Comparison of ENCODE assay signal across 28 mouse cellular contexts in genomic region chr11:110257911-110258310, GRCm38 (mm10). TPM values are rescaled to one million over a fixed set of nuclear protein-coding genes. Genes with fewer than 3 reads are reported as not detected.
"Had no signal": no experiment of that assay in that cellular context is flagged by ENCODE, and none has a peak within 500 bp of the region (broad histone marks: within the 10 kb centered on the region; RNA-seq: fewer than 3 reads in every experiment).

No protein-coding gene starts in this region.

- DNase-seq: gastrocnemius, postnatal 14 days; gastrocnemius, postnatal 36 days; heart, adult 11 months; heart, adult 2 months; heart, postnatal 14 days; heart, postnatal 36 days; kidney, adult 11 months; kidney, adult 2 months; kidney, adult 9 months; kidney, postnatal 25 days; kidney, postnatal 4 days; left cerebral cortex, postnatal 4 days had no signal

- H3K4me2 ChIP-seq: heart, embryonic 11.5 days; heart, embryonic 13.5 days; heart, embryonic 15.5 days; hindbrain, embryonic 13.5 days; hindbrain, embryonic 15.5 days; kidney, embryonic 15.5 days; limb, embryonic 13.5 days; limb, embryonic 15.5 days; liver, embryonic 12.5 days had no signal

- H3K27me3 ChIP-seq: heart, embryonic 13.5 days; heart, embryonic 15.5 days; hindbrain, embryonic 13.5 days; hindbrain, embryonic 15.5 days; kidney, embryonic 15.5 days; limb, embryonic 13.5 days; limb, embryonic 15.5 days; liver, embryonic 12.5 days had no signal

- H3K9me3 ChIP-seq: heart, embryonic 13.5 days; heart, embryonic 15.5 days; hindbrain, embryonic 13.5 days; kidney, embryonic 15.5 days; limb, embryonic 15.5 days; liver, embryonic 12.5 days had no signal

- H3K36me3 ChIP-seq: heart, embryonic 13.5 days; heart, embryonic 15.5 days; hindbrain, embryonic 13.5 days; hindbrain, embryonic 15.5 days; kidney, embryonic 15.5 days; limb, embryonic 13.5 days; limb, embryonic 15.5 days; liver, embryonic 12.5 days had no signal

- H3K4me3 ChIP-seq: heart, adult 2 months; heart, embryonic 13.5 days; heart, embryonic 15.5 days; hindbrain, embryonic 13.5 days; hindbrain, embryonic 15.5 days; kidney, embryonic 15.5 days; layer of hippocampus, adult 2 months; left cerebral cortex, adult 2 months; limb, embryonic 13.5 days; limb, embryonic 15.5 days; liver, embryonic 12.5 days had no signal

- ATAC-seq: hindbrain, postnatal 0 days; intestine, embryonic 16.5 days; liver, embryonic 12.5 days had no signal

- H3K9ac ChIP-seq: heart, embryonic 13.5 days; heart, embryonic 15.5 days; hindbrain, embryonic 13.5 days; hindbrain, embryonic 15.5 days; kidney, embryonic 15.5 days; limb, embryonic 13.5 days; limb, embryonic 15.5 days; liver, embryonic 12.5 days; liver, embryonic 14.5 days had no signal

- H3K27ac ChIP-seq: heart, adult 2 months; heart, embryonic 13.5 days; heart, embryonic 15.5 days; hindbrain, embryonic 13.5 days; hindbrain, embryonic 15.5 days; hindbrain, postnatal 0 days; kidney, embryonic 15.5 days; kidney, postnatal 0 days; layer of hippocampus, adult 2 months; left cerebral cortex, adult 2 months; limb, embryonic 13.5 days; limb, embryonic 15.5 days; liver, embryonic 12.5 days; liver, embryonic 14.5 days had no signal

- H3K4me1 ChIP-seq: heart, embryonic 13.5 days; heart, embryonic 15.5 days; hindbrain, embryonic 13.5 days; hindbrain, embryonic 15.5 days; kidney, embryonic 15.5 days; limb, embryonic 13.5 days; limb, embryonic 15.5 days; liver, embryonic 12.5 days had no signal

RNA-seq across cellular contexts. Expression of gene Abca6, which starts 6.3 kb away (rescaled TPM):
- polyA plus RNA-seq: limb, embryonic 11.5 days had no signal
